Mouse (Mus musculus): ENCODE results near the gene Wdr78. TPM values are rescaled to one million over a fixed set of nuclear protein-coding genes. Genes with fewer than 3 reads are reported as not detected.

Gene Wdr78
- 0.06 and 0.12 TPM in 2 replicates for polyA plus RNA-seq (2015; fragmentation: Nextera tagmentation; extraction: Ambion mirVana)

DNA sequence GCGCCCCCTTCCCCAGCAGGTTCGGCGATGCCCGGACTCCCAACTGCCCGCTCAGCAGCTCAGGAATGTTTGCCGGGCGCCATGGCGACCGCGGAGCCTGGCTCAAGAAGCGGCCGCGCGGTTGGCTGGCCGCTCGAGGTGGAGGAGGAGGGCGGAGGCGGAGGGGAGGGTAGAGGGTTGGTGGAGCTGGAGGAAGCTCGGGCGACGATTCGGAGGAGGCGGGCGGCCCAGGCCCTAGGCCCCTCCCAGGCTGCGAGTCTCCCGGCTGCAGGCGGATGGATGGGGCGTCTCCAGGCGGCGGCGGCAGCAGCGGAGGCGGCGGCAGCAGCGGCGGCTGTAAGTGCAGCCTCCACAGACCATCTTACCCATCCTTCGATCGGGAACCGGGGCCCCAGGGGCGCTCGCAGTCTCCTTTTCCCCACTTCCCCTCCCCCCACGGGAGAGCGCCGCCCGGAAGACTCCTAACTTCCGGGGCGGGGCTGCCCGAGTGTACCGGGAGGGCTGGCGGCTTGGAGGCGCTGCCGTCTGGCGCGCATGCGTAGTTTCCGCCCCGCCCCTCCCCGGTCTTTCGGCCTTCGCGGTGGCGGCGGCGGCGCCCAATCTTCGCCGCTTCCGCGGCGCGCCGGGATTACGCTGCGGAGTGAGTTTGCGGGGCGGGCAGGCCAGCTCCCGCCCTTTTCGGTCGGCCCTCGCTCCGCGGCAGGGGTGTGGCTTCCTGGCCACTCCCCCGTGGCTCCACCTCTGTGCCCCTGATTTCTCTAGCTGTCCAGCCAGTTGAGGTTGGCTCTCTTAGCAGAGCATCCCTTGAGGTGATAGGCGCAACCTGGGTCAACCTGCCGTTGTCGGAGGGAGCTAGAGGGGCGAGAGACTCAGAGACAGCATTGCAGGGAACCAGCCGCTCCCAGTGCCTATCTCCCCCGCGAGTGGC is at the start of gene Wdr78, which contains the start of gene Mier1:
Gene Wdr78 (minus strand): TSS at position 372 of the 928 bp plus-strand sequence.
Gene Mier1 (plus strand): TSS at position 207 of the 928 bp plus-strand sequence.
- H3K9me3 ChIP-seq (ENCODE audit: low read length), result no peaks in the 10 kb centered on the region
- WGBS (ENCODE audit: insufficient replicate concordance), result 0% methylated on average over 63 of the region's 90 CpGs
- peak; percentile 97 for ATAC-seq
- H3K27ac ChIP-seq (ENCODE audit: low read depth), result peak within 1 kb of the TSS; percentile 99
- peaks cover 5% of the 10 kb centered on the region for H3K36me3 ChIP-seq (replicated peaks; ENCODE audit: insufficient read depth, low read length)
- peak within 1 kb of the TSS; percentile 98 for H3K4me3 ChIP-seq (ENCODE audit: low read depth, low read length)
- peaks cover 19% of the 10 kb centered on the region for H3K4me1 ChIP-seq (ENCODE audit: insufficient read depth)
- H3K27me3 ChIP-seq (ENCODE audit: insufficient read depth, low read length), result no peaks in the 10 kb centered on the region
- H3K9ac ChIP-seq (replicated peaks), result peak within 1 kb of the TSS; percentile 87
- peak within 1 kb of the TSS; percentile 99 for H3K4me2 ChIP-seq (ENCODE audit: low read depth, low read length)
- TF ChIP-seq CTCF (IDR thresholded peaks at IDR 0.05; ENCODE audit: low read depth) (no peak), EP300 (IDR thresholded peaks at IDR 0.05; ENCODE audit: low read depth) (no peak)
- DNase-seq, result peak; percentile 96

DNA sequence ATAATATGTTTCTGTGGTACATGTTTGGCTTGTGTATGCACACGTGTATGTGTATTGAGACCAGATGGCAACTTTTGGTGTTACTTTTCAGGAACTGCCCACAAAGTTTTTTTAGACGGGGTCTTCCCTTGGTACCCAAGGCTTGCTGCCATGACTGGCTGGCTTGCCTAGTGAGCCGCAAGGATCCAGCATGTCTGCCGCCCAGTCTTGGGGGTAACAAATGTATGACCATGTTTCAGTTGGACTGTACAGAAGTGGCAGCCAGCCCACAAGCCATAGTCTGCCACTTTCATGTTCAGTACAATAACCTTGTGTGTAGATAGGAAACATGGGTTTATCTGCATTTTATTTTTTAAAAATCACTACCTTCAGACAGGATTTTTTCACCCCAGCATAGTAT is 44.4 kb upstream of the Wdr78 start:
- Histone ChIP-seq H3K9me3 (ENCODE audit: low read length) (no peaks in the 10 kb centered on the region), H3K4me3 (ENCODE audit: low read depth, low read length) (no peak overlapping the region), H3K4me2 (ENCODE audit: low read depth, low read length) (no peak overlapping the region), H3K27ac (ENCODE audit: low read depth) (no peak overlapping the region), H3K4me1 (ENCODE audit: insufficient read depth) (no peaks in the 10 kb centered on the region), H3K9ac (replicated peaks) (no peak overlapping the region), H3K27me3 (ENCODE audit: insufficient read depth, low read length) (no peaks in the 10 kb centered on the region), H3K36me3 (replicated peaks; ENCODE audit: insufficient read depth, low read length) (peaks cover 76% of the 10 kb centered on the region)
- DNase-seq (no peak), ATAC-seq (no peak)
- 92% methylated on average over 4 of the region's 4 CpGs for WGBS (ENCODE audit: insufficient replicate concordance)
- TF ChIP-seq EP300 (IDR thresholded peaks at IDR 0.05; ENCODE audit: low read depth) (no peak), CTCF (IDR thresholded peaks at IDR 0.05; ENCODE audit: low read depth) (no peak)

DNA sequence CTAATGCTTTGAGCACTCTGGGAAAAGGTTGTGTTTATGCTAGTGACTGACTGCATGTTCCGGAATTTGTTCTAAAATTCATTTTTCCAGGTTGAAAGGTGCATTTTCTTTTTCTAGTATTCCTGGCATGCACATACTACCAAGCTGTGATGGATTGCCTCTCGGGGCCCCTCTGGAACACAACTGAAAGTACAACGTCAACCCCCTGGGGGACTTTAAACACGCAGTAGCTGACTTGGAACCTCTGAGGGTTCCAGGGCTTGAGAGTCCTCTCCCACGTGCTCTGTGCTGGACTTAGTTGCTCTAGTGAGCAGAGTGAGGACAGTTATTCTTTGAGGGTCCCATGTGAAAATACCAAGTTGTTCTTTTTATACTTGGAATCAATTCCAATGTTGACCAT is 37.6 kb upstream of the Wdr78 start:
- H3K27me3 ChIP-seq (ENCODE audit: insufficient read depth, low read length), result no peaks in the 10 kb centered on the region
- no peak for TF ChIP-seq EP300 (IDR thresholded peaks at IDR 0.05; ENCODE audit: low read depth)
- TF ChIP-seq CTCF (IDR thresholded peaks at IDR 0.05; ENCODE audit: low read depth), result no peak
- ATAC-seq (no peak), DNase-seq (no peak)
- peaks cover 82% of the 10 kb centered on the region for H3K36me3 ChIP-seq (replicated peaks; ENCODE audit: insufficient read depth, low read length)
- H3K4me2 ChIP-seq (ENCODE audit: low read depth, low read length), result no peak overlapping the region
- no peak overlapping the region for H3K27ac ChIP-seq (ENCODE audit: low read depth)
- no peak overlapping the region for H3K9ac ChIP-seq (replicated peaks)
- H3K9me3 ChIP-seq (ENCODE audit: low read length), result no peaks in the 10 kb centered on the region
- no peaks in the 10 kb centered on the region for H3K4me1 ChIP-seq (ENCODE audit: insufficient read depth)
- 93% methylated on average over 5 of the region's 5 CpGs for WGBS (ENCODE audit: insufficient replicate concordance)
- no peak overlapping the region for H3K4me3 ChIP-seq (ENCODE audit: low read depth, low read length)

DNA sequence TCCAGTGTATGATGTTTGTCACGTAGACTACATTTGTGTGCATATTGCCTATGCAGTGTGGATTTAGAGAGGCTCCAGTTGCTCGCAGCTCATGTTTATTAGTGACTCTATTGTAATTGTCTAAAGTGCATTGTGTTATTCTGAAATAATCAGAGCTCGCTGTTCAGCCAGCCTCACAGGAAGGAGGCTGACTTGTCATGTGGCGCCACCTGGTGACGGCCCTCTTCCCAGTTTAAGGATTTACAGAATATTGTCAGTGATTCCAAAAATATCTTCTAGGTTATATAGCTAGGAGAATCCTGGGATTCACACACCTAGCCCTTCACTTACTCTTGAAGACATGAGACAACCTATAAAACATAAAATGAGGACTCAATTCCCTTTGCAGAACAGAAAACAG is 32.0 kb upstream of the Wdr78 start:
- no peak overlapping the region for H3K27ac ChIP-seq (ENCODE audit: low read depth)
- H3K4me3 ChIP-seq (ENCODE audit: low read depth, low read length), result no peak overlapping the region
- no peaks in the 10 kb centered on the region for H3K9me3 ChIP-seq (ENCODE audit: low read length)
- 45% methylated on average over 5 of the region's 5 CpGs for WGBS (ENCODE audit: insufficient replicate concordance)
- H3K9ac ChIP-seq (replicated peaks), result no peak overlapping the region
- no peaks in the 10 kb centered on the region for H3K27me3 ChIP-seq (ENCODE audit: insufficient read depth, low read length)
- DNase-seq (peak; percentile 81), ATAC-seq (no peak)
- no peak overlapping the region for H3K4me2 ChIP-seq (ENCODE audit: low read depth, low read length)
- no peaks in the 10 kb centered on the region for H3K4me1 ChIP-seq (ENCODE audit: insufficient read depth)
- peaks cover 74% of the 10 kb centered on the region for H3K36me3 ChIP-seq (replicated peaks; ENCODE audit: insufficient read depth, low read length)
- TF ChIP-seq CTCF (IDR thresholded peaks at IDR 0.05; ENCODE audit: low read depth) (peak; percentile 83), EP300 (IDR thresholded peaks at IDR 0.05; ENCODE audit: low read depth) (no peak)

DNA sequence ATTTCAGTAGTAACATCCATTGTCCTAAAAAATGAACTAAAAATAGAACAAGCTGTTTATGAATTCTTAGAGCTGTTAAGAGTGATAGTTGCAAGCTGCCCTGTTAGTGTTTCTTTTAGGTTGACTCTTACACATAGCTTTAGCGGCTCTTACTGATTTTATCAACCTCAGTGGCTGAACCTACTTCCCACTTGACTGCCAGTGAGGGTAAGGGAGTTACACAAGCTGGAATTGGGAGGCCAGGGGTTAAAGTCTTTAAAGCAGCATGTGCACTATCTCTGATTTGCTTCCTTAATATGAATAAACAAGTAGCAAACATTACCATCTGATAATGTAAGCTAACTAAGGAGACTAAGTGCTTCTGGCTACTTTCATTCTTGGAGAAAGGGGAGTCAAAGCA is 22.6 kb upstream of the Wdr78 start:
- ATAC-seq (no peak), DNase-seq (no peak)
- Histone ChIP-seq H3K27me3 (ENCODE audit: insufficient read depth, low read length) (no peaks in the 10 kb centered on the region), H3K9me3 (ENCODE audit: low read length) (no peaks in the 10 kb centered on the region), H3K4me1 (ENCODE audit: insufficient read depth) (no peaks in the 10 kb centered on the region), H3K9ac (replicated peaks) (no peak overlapping the region), H3K4me2 (ENCODE audit: low read depth, low read length) (no peak overlapping the region), H3K27ac (ENCODE audit: low read depth) (no peak overlapping the region), H3K36me3 (replicated peaks; ENCODE audit: insufficient read depth, low read length) (peaks cover 68% of the 10 kb centered on the region), H3K4me3 (ENCODE audit: low read depth, low read length) (no peak overlapping the region)
- 40% methylated on average over 1 of the region's 1 CpGs for WGBS (ENCODE audit: insufficient replicate concordance)
- TF ChIP-seq CTCF (IDR thresholded peaks at IDR 0.05; ENCODE audit: low read depth) (no peak), EP300 (IDR thresholded peaks at IDR 0.05; ENCODE audit: low read depth) (no peak)

DNA sequence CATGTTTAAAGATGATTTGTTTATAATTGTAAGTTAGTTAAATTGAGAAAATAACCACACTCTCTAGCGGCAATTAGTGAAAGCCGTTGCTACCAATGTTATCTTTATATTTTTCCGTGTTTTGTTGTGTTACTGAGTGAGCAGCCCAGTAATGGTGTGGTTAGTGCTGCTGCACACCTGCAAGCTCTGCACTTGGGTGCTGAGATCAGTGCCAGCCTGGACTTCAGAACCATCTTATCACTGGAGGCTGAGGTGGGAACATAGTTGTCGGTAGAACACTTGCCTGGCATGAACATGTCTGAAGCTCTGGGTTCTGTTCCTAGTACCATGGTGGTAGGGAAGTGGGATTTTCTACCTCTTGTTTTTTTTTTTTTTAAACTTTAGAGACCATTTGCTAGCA is 12.2 kb upstream of the Wdr78 start:
- Histone ChIP-seq H3K4me2 (ENCODE audit: low read depth, low read length) (no peak overlapping the region), H3K27ac (ENCODE audit: low read depth) (no peak overlapping the region), H3K36me3 (replicated peaks; ENCODE audit: insufficient read depth, low read length) (peaks cover 10% of the 10 kb centered on the region), H3K9me3 (ENCODE audit: low read length) (no peaks in the 10 kb centered on the region), H3K9ac (replicated peaks) (no peak overlapping the region), H3K4me3 (ENCODE audit: low read depth, low read length) (no peak overlapping the region), H3K27me3 (ENCODE audit: insufficient read depth, low read length) (no peaks in the 10 kb centered on the region), H3K4me1 (ENCODE audit: insufficient read depth) (peaks cover 11% of the 10 kb centered on the region)
- WGBS (ENCODE audit: insufficient replicate concordance), result 72% methylated on average over 4 of the region's 4 CpGs
- no peak for ATAC-seq
- TF ChIP-seq EP300 (IDR thresholded peaks at IDR 0.05; ENCODE audit: low read depth) (no peak), CTCF (IDR thresholded peaks at IDR 0.05; ENCODE audit: low read depth) (no peak)
- DNase-seq, result no peak
